Mouse (Mus musculus): ENCODE data around the gene Fmo1. TPM values are rescaled to one million over a fixed set of nuclear protein-coding genes. Genes with fewer than 3 reads are reported as not detected.
"Not testable (repeated sequence)": the region's sequence is repeated elsewhere in the genome, so short reads cannot be mapped to it uniquely, and the experiment has no call there.

The Fmo1 gene
- total RNA-seq, 2 experiments from 2014 or later = 2.9 TPM; not detected in 1

DNA sequence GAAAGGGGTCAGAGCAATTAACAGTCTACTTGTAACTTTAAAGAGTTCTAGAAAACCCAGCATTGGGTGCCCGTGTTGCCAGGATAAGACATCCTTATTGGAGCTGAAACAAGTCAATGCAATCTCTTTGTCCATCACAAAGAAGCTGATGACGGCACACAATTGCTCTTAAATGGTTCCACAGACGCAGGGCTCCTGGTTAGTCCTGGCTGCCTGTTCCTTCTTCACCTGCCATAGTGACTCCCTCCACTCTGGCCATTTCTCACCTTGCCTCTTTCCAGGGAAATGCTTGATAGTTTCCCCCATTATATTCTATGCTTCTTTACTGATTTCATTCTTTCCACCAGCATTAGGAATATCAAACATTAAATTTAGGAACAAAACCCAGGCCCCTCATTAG is 57.9 kb downstream of the Fmo1 start:
- ATAC-seq (replicated peaks; ENCODE audit: low FRiP score, poor library complexity, severe bottlenecking) = no peak

DNA sequence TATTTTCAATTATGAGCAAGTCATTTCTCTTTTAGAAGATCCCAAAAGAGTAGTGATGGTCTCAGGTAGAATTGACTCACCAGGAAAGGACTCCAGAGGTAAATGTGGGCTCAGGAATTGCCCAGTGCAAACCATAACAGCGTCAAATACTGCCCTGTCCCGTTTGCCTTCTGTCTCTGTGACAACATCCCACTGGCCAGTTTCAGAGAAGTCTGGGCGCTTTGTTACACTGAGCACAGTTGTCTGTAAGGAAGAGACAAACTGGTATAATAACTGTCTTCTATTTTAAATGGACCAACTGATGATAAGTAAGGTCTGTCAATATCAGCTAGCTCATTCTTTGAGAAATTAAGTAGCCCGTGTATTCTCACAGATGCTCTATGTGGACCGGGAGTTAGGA is 59.0 kb downstream of the Fmo1 start:
- ATAC-seq (replicated peaks; ENCODE audit: low FRiP score, poor library complexity, severe bottlenecking) = no peak

DNA sequence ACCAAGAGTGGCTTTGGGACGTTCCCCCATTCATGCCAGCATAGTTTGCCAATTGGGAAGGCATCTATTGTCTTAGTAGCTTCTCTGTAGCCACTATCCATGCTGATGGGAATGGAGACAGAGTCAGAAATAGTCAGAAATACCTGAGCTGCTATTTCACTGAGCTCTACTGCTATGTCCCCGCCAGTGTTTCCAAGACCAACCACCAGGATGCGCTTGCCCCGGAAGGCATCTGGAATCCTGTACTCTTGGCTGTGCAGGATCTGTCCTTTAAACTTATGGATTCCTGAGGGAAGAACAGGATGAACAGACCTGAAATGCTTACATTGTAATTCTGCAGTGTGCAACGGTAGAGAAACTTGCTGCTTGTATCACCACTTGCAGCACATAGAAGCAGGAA is 61.4 kb downstream of the Fmo1 start:
- ATAC-seq (replicated peaks; ENCODE audit: low FRiP score, poor library complexity, severe bottlenecking) = no peak

DNA sequence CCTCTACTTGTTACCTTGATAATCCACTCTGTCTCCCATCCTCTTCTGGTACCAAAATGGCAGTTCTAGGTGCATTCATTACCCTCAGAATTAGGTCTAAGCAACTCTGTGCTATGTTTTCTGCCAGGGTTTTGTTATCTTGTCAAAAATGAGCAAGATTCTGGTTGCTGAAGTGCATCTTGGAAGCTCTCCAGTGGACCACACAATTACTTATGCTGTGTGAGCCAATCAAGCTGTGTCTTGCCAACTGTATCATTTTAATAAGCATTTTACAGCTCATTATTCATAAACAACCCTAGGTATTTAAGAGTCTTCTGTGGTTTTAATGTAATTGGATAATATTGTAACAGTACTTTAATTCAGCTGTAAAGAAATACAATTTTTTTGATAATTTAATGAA is 70.0 kb downstream of the Fmo1 start:
- no peak for ATAC-seq (replicated peaks; ENCODE audit: low FRiP score, poor library complexity, severe bottlenecking)

DNA sequence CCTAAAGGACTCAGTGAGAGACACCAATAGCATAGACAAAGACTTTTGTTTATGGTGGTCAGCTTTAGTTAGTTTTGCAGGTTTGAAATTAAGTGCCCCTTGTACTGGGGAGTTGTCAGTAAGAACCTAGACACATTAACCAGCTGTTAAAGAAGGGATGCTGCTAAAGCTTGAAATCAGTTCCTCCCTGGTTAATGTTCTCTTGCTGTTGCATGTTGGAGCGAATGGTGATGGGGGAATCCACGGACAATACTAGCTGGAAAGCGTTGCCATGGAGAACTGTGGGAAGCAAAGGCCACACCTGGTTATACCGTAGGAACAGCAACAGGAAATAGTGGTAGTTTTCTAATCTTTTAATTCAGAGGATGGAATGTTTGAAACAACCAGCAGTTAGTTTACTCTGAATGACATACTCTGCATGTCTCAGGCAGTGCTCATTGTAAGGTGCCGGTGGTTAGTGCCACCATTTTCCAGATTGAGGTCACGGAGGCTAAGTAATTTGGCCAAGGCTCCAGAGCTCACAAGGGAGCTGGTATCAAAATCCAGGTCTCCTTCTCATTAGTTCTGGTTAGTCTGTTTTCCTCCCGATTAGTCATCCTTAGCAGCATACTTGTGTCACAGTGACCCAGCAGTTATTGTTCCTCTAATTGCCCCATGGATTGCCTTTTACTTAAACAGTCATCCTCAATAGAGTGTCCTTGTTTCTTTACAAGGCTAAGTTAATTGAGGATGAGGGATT is 73.9 kb downstream of the Fmo1 start:
- no peak for ATAC-seq (replicated peaks; ENCODE audit: low FRiP score, poor library complexity, severe bottlenecking)

DNA sequence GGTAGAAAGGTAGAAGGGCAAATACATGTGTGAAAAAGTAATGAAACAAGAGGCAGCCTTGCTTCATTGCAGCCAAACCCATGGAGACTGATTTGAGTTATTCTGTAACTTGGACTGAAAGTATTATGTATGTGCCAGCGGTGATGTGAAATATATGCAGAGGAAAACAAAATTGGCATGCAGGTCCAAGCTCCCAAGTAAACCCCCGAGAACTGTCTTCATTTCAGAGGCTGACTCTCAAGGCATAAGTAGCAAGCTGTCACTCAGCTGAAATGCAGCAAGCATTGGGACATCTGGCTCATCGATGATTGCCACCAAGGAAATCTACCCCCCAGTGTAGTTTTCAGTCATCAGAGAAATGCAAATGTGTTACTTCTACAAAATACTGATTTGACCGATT is 81.2 kb downstream of the Fmo1 start:
- ATAC-seq (replicated peaks; ENCODE audit: low FRiP score, poor library complexity, severe bottlenecking) = no peak

DNA sequence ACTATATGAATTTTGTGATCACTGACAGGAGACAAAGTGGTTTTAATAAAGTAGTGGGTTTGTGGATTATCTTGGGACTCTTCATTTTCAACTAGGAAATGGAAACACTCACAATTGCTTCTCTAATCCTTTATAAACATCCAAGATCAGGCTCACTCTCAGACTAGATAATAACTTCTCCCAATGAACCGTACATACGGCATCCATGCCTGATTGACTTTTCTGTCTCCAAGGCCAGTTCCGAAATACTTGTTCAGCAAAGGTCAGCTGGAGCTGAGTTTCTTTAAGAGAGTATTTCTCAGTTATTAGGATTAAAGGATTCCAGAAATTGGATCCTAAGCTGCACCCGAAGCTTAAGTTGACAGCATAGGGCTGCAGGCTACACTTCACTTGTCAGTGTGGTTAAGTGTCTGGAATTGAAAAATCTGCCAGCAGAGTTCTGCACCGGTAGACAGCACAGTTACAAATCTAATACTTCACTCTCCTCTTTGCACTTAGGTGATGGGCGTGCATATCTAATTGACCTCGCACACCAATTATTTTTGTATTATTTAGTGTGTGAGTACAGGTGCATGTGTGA is 82.7 kb downstream of the Fmo1 start:
- no peak for ATAC-seq (replicated peaks; ENCODE audit: low FRiP score, poor library complexity, severe bottlenecking)

DNA sequence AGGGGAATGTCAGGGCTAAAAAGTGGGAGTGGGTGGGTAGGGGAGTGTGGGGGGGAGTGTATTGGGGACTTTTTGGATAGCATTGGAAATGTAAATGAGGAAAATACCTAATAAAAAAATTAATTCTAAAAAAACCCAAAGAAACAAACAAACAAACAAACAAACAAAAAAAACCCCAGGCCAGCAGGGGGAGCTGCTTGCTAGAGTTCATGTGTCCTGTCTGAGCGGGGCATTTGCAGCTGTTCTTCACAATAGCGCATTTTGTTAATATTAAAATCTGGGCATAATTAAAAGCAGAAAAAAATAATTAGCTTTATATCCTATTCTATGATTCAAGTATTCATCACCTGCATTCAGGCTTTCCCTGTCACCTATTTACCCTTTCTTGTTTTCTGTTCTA is 85.4 kb downstream of the Fmo1 start:
- ATAC-seq (replicated peaks; ENCODE audit: low FRiP score, poor library complexity, severe bottlenecking) = not testable (repeated sequence)

Other genes with a start within 250 kb of the Fmo1 start
- gene Myoc, start 227.5 kb downstream of the Fmo1 start, total RNA-seq (2015; ENCODE audit: low replicate concordance) = not detected in 2 replicates
- gene Myoc, start 227.5 kb downstream of the Fmo1 start, total RNA-seq (2017; ENCODE audit: low replicate concordance) = not detected in 2 replicates
- not detected in 2 replicates for gene Myocos, start 208.4 kb downstream of the Fmo1 start, total RNA-seq (2015; ENCODE audit: low replicate concordance)
- not detected in 2 replicates for gene Myocos, start 208.4 kb downstream of the Fmo1 start, total RNA-seq (2017; ENCODE audit: low replicate concordance)
- gene Prrc2c, start 126.1 kb downstream of the Fmo1 start, total RNA-seq (2015; ENCODE audit: low replicate concordance) = 117 and 134 TPM in 2 replicates
- gene Prrc2c, start 126.1 kb downstream of the Fmo1 start, total RNA-seq (2017; ENCODE audit: low replicate concordance) = 96.0 and 117 TPM in 2 replicates
- gene Fmo4, start 52.6 kb downstream of the Fmo1 start, total RNA-seq (2015; ENCODE audit: low replicate concordance) = not detected in 2 replicates
- gene Fmo4, start 52.6 kb downstream of the Fmo1 start, total RNA-seq (2017; ENCODE audit: low replicate concordance) = not detected in 2 replicates
- gene Fmo2, start 32.1 kb upstream of the Fmo1 start, total RNA-seq (2015; ENCODE audit: low replicate concordance) = 2.2 TPM in 1 of 2 replicates, not detected in the other
- gene Fmo2, start 32.1 kb upstream of the Fmo1 start, total RNA-seq (2017; ENCODE audit: low replicate concordance) = 0.68 TPM in 1 of 2 replicates, not detected in the other
- gene Fmo6, start 70.9 kb upstream of the Fmo1 start, total RNA-seq (2015; ENCODE audit: low replicate concordance) = not detected in 2 replicates
- gene Fmo6, start 70.9 kb upstream of the Fmo1 start, total RNA-seq (2017; ENCODE audit: low replicate concordance) = not detected in 2 replicates
- not detected in 2 replicates for gene Fmo3, start 117.9 kb upstream of the Fmo1 start, total RNA-seq (2015; ENCODE audit: low replicate concordance)
- not detected in 2 replicates for gene Fmo3, start 117.9 kb upstream of the Fmo1 start, total RNA-seq (2017; ENCODE audit: low replicate concordance)
- not detected in 2 replicates for gene Mroh9, start 219.1 kb upstream of the Fmo1 start, total RNA-seq (2015; ENCODE audit: low replicate concordance)
- gene Mroh9, start 219.1 kb upstream of the Fmo1 start, total RNA-seq (2017; ENCODE audit: low replicate concordance) = not detected in 2 replicates